Mouse (Mus musculus) naive thymus-derived CD4-positive, alpha-beta T cell, adult 2 months (primary cell): ENCODE results near the gene Mapkap1.

Experiments
- DNase-seq: peaks from one replicate; pipeline ENCODE4 v3.0.0-alpha.2; 2011; ENCODE audit warnings: low read depth

Gene Mapkap1

DNA sequence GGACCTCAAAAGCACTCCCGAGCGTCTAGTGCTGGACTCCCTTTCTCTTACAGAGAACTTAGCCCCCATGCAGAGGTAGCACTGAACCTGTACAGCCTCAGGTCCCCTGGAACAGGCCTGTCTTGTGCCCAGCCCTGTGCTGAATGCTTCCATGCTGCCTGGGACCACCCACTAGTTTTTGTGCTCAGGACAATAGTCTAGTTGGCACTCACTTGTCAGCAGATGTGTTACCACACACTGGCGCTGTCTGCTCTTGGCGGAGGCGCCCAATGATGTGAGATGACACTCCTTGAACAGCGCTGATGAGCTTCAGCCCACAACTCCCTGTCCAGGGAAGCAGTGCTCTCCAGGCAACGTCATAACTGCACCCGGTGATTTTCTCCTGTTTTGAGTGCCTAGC lies 182.0 kb downstream of the Mapkap1 start:
- DNase-seq: no peak

DNA sequence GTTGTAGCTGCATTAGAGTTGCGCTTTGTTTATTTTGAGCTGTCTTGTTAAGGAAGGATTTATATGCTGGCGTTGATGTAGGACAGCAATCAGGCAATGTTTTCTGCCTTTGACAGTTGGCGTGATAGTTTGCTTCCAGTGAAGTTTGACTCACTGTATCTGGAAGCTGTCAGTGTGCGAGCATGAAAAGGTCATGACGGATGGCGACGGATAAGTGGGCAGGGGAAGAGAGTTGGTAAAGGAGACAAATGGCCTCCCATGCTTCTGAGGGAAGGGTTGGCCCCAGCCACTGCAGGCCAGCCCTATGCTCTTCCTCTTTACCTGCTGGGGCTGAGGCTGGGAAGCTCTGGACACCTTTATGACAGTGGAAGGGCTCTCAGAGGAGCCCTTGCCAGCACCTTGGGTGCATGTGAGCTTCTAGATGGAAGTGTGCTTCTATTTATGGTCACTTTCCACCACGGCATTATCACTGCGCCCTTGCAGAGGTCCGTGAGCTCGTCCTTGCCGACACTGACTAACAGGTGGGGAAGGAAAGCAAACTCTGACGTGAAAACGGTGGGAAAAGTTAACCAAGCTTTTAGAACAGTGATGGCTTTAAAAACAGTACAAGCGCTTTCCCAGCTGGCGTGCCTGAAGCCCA lies 185.3 kb downstream of the Mapkap1 start:
- no peak for DNase-seq

DNA sequence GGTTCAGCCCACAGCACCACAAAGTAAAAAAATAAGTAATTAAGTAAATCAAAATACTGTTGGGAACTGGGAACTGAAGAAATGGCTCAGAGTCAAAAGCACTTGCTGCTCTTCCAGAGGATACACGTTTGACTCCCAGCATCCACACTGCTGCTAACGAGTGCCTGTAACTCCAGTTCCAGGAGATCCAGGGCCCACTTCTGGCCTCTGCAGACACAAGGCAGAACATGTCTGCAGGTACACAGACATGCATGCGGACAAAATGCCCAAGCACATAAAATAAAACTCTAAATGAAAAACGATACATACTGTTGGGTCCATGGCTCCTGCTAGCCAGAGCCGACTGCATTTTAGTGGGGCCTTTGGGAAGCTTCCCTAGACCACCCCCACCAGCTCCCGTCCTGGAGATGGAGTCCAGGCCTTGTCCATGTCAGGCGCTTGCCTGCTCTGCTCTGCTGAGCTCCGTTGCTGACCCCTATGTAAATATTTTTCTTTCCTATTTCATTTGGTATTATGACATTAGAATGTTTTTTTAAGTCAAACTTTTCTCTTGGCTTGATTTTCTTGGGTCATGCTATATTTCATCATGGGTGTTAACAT lies 185.9 kb downstream of the Mapkap1 start:
- DNase-seq: no peak

DNA sequence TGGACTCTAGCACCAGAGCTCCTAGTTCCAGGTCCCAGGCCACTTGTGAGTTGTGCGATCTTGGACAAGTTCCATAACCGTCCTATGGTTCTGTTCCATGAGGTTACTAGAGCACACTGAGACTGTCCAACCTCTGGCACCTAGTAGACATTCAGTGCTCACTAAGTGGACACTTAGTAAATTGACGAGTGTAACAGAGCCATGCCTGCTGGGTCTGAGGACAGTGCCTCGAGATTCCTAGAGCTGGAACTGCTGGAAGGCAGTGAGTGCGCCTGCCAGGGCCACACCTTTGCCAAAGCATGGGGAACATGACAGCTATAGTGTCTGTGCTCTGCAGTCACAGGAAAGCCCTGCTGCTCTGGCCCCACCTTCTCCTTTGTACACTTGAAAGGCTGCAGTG lies 187.4 kb downstream of the Mapkap1 start:
- DNase-seq: no peak

DNA sequence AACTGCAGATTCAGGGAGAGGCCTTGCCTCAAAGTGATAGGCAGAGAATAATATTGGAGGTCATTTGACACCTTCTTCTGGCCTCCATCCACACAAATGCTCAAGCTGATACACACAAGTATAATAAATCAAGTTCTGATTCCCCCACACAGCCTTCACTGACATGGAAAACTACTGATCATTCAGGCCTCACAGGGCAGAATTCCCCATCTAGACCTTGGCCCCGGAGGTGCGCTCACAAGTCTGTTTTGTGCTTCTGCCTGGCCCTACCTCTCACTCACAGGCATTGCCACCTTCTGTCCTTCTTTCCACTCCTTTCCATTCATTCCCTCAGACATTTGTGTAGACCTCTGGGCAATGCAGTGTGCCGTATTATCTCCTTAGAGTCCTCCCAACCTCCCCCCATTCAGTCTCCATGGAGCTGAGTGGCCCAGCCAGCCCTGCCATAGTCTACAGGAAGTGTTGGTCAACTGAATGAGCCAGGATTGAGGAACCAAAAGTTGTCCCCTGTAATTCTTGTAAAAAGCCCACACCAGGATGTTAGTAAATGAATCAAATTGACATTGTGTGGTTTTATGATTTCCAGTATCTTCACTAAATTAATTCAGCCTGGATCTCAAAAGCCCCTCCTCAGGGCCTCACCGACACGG lies 193.2 kb downstream of the Mapkap1 start:
- DNase-seq: no peak

DNA sequence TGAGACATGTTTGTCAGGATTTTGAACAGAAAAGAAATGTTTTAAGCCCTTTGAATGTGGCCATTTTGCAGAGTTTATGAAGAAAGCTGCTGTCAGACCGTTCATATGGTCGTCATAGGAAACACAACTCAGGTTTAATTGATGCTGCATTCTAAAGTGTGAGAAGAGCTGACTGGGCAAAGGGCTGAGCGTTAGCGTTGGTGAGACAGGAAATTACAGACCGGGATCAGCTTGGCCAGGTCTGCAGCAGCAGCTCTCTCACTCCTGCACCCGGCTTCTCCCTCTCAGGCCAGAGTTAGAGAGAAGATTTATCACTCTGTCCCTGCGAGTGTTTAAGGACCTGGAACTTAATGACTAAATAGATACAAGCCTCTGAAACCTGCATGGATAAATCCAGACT lies 194.2 kb downstream of the Mapkap1 start:
- DNase-seq: no peak

DNA sequence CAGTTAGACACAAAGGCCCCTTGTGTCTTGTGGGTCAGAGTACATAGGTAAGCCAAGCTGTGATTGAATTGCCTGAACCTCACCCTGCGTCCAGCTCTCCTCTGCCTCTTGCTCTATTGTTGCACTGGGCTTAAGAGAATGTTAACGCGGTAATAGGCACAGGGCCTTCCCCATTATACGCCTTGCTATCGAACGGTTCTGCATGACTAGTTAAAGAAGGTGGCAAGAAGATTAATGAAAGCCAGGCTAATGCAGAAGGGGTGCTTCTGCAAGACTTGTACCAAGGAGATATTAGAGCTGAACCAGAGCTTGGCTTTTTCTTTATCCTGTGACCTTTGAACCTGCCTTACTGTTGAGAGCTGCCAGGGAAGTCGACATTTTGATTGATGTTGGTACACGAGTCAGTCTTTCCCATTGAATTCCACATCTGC lies 195.6 kb downstream of the Mapkap1 start:
- DNase-seq: no peak

DNA sequence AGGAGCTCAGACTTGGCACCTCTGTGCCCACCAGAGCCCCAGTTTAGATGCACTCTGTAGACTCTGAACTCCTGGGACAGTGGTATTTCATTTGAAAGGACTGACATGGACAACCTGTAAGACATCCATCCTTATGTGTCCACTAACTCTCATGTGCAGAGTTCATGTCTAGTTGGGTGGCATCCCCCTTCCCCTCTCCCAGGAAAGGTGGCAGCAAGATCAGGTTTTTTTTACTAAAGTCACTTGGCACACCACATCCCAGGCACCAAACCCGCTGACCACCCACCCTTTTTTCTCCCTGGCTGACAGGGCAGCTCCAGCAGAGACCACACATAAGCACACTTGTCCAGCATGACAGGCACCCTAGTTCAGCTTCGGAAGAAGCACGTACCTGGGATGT lies 196.3 kb downstream of the Mapkap1 start:
- no peak for DNase-seq

DNA sequence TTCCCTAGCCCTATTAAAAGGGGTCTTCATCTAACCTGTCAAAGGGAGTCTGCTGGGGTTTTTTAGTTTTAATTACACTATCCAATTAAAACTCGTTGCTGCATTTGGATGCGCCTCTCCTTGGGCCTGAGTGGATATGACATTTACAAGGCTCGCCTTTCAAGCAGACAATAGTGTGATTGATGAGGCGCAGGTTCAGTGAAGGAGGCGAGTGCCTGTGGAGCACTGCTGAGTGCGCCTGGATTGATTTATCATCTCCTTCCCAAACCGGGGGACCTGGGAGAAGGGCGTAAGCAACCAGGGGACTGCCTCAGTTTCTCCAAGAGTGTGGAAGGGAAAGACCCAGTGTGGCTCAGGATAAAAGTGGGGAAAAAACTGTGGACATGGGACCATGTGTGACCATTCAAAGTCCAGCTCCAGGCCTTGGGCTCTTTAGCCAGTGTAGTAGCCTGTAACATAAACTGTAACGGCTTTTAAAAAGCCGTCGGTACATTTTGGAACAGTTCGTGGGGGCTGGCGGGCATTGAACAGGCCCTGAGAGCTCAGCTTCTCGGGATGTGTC lies 197.2 kb downstream of the Mapkap1 start:
- no peak for DNase-seq

DNA sequence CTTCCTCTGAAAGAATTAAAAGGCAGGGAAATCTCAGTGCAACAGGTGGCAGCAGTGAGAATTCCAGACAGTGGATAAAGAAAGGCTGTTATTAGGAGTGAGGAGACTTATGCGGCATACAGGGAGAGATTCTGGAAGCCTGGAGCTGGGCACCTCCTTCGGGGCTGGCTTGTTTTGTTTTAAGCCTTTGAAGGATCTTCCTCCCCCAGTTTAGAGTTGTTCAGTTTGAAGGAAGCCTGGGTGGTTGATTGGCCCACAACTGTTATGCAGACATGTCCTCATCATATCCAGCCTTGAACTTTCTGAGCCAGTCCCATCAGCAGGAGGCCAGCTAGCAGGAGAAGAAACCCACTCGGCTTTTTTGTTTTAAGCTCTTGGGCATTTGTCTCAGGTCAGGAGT lies 198.5 kb downstream of the Mapkap1 start:
- no peak for DNase-seq

DNA sequence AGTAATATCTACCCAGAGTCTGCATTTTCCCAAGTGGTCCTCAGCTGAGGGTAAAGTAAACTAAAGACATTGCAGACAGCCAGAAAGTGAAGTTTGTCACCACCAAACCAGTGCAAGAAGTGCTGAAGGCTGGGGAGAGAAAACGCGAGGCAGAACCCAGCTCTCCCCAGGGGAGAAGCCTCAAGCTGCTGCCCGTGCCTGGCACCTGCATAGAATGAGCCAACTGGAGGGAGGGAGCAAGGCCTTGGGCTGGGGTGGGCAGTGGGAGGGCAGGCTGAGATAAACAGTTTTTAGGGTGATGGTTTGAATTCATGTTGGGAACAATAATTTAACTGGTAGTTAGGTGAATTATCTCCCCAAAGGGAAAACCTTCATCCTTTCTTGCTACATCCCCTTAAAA lies 202.3 kb downstream of the Mapkap1 start:
- DNase-seq: no peak

DNA sequence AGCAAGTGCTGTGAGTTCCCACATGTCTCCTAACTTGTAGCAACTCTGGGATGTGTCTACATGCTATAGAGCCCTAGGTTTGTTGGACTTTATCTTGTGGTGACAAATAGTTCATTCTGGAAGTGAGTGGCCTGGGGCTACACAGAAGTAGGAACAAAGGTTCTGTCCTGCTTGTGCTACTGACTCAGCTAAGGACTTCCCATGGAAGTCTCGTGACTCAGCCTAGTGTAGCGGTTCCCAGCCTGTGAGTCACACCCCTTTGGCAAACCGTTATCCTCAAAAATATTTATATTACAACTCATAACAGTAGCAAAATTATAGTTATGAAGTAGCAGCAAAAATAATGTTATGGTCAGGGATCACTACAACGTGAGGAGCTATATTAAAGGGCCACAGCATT lies 202.9 kb downstream of the Mapkap1 start:
- no peak for DNase-seq

DNA sequence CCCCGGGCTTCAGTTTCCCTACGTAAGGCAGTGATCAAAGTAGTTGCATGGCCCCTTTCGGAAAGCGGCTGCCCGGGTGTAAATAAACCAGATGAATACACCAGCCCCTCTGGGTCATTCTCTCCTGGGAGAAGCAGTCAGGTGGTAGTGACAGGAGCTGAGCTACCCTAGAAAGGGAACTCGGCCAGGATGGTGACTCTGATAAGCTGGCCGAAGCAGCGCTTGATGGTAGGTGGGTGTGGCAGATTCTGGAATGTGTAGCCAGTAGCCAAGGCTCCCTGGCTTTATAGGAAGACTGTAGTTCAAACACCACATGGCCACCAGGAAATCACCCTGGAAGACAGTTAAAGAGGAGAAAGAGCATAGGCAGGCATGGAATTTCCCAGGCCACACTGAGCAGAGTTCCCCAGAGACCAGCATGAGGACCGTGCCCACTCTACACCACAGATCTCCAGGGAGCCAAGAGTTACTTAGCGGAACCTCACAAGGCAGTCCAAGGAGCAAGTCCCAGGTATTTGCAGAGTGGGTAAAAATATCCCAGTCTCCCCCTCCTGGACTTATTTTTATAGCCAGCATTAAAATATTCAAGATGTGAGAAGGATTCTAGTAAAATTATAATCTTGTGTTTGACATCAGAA lies 214.3 kb downstream of the Mapkap1 start:
- DNase-seq: no peak

DNA sequence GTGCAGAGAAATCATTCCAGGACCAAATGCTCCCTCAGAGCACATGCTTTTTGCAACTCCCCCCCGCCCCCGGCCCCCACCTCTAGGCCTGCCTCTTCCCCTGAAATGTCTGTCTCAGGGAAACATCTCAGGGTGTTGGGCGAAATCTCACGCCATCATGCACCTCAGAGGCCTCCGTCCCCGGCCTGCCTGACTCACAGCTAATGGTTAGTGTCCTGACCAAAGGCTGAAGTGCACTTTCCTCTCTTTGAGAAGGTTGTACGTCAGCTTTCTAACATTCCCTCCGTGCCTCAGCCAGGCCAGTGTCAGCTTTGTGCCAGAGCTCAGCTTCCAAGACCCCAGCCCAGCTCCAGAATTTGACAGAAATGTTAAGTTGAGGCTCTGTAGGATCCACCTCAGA lies 214.9 kb downstream of the Mapkap1 start:
- DNase-seq: no peak

DNA sequence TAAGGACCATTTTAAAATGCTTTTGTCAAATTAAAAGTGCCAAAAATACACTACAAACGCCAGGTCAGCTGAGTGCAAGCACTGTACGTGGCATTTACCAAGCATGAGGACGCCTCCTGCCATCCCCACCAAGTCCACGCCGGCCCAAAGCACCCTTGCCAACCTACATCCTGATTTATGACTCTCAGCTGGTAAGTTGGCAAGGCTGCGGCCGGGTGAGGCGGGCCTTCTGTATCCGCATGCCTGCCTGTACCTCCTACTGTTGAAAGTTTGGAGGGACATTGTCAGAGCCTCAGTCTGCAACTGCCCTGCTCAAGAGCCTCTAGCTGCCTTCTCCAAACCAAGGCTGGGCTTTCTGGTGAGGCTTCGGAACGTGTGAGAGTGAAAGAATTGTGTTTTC lies 215.9 kb downstream of the Mapkap1 start:
- no peak for DNase-seq

DNA sequence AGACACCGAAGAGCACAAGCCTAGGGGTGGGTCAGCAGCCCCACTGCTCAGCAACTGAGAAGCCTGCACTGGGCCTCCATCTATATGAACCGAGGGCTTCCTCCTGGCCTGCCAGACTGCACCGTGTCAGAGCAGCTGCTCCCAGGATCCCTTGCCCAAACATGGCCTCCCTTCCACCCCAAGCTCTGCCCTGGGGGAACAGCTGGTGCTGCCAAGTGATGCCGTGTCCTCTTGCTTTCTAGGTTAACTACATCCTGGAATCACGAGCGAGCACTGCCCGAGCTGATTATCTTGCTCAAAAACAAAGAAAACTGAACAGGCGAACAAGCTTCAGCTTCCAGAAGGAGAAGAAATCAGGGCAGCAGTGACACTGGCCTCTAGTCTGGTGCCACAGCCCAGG lies 216.6 kb downstream of the Mapkap1 start:
- DNase-seq: no peak

DNA sequence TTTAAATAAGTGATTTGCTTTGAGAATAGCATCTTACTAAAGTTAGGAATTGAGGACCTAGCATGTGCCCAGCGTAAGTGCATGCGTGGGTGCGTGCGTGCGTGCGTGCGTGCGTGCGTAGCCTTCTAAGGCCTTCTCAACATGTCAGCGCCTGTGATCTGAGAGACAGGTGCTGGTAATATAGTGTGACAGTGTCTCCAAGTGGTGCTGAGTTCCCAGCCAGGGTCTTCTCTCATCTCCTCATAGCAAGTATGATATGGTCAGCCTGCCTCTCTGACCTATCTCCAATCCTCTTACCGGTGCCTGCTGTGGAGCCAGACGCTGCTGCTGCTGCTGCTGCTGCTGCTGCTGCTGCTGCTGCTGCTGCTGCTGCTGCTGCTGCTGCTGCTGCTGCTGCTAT lies 217.5 kb downstream of the Mapkap1 start:
- no peak for DNase-seq

DNA sequence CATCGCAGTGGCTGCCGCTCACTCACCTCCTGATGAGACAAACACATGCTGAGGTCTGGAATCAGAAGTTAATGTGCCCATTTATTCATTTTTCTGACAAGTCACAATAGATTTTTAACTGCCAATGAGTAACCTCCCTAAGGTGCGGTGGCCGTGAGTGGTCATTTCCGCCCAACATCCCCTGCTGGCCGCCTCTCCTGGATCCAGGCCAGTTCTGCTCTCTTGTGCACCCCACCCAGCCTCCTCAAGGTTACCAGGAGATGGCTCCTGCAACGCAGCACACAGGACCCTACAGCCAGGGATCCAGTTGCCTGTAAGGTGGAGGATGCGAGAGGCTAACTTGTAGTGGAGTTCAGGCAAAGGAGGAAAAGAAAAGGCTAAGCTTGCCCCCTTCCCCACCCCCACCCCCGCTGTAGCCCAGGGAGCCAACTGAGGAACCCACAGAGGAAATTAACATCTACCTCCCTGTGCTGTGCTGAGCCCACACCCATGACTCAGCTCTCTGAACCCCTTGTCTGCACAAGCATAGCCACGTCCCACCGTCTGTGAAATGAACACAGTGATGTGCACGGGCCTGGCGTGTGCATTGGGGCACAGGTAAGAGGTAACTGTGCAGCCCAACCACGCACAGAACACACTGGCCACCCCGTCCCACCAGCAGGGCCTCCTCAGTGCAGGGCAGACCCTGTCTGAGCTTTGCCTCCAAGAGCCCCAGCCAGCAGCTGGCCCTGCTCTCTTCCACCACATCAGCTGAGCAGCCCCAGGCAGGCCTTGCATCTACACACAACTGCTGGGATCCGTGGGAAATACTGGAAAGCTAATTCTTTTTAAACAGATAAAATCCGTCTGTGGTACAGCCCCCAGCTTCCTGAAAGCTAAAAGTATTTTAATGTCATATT lies 221.0 kb downstream of the Mapkap1 start:
- no peak for DNase-seq

DNA sequence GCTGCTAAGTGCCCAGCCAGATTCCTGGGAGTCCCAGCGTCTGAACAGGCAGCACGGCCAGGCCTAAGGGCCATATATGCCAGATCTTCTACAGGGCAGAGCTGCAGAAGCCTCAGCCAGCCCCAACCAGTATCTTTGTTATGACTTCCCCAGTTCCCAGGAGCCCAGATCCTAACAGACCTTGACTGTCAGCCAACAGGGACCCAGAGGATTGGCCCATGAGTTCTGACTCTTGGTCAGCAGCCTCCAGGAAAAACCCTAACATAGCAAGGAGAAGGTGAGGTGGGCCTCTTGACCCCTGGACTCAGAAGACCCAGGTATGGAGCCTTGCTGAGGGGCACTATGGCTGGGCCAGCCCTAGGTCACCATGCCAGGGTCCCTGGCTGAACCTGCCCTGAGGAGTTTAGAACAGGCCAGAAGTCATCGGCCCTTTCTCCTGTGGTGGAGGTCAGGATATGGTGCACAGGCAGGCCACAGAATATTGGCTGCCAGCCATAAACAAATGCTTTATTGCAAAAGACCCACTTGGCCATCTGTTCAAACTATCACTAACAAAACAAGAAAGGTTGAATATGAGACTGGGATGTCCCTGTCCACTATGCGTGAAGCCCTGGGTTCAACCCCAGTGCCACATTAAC lies 222.5 kb downstream of the Mapkap1 start:
- DNase-seq: no peak

DNA sequence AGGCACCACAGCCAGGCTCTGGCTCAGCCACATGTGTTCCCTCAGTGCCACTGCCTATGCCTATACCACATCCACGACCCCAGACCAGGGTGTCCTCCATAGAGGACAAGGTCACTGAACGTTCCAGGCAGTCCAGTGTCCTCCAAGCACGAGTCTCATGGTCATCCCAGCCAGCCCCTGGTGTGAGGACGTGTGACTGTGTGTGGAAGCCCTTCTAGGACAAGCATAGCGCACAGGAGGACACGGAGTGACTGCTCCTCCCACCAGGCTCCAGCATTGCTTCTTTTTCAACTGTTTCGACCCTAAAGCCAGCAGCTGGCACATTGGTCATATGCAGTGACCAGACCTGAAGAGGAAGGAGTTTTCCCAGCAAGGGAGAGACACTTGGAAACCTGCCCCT lies 223.2 kb downstream of the Mapkap1 start:
- no peak for DNase-seq

DNA sequence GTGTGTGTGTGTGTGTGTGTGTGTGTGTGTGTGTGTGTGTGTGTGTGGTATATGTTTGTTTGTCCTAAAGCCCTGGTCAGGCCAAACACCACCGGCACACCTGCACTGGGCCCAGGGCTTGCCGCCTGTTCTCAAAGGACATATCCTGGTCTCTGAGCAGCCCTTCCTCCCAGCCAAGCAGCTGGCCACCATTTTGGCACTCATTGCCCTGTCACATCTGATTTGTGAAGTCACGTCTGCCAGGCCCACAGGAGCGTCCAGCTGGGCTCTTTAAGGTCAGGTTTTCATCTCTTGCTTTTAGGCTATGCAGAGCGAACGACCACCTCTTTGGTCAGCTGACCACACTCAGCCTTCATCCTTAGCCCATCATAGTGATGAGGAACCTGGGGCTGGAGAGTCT lies 223.9 kb downstream of the Mapkap1 start:
- no peak for DNase-seq
